Mouse (Mus musculus) brown adipose tissue, adult 24 weeks (tissue): ENCODE results near the gene Prss38. TPM values are rescaled to one million over a fixed set of nuclear protein-coding genes. Genes with fewer than 3 reads are reported as not detected.
"Not testable (repeated sequence)": the region's sequence is repeated elsewhere in the genome, so short reads cannot be mapped to it uniquely, and the experiment has no call there.

ENCODE experiments used
- H3K27ac ChIP-seq: fragments of 200-500 bp; replicated peaks from 2 replicates; pipeline ENCODE4 v1.5.1; 2012; ENCODE audit warnings: low read depth, mild to moderate bottlenecking, low read length
- H3K4me1 ChIP-seq: fragments of 200-500 bp; 2 replicates; pipeline ENCODE4 v1.6.1; 2012; ENCODE audit warnings: low read length, mixed read lengths; ENCODE audit not compliant: control insufficient read depth, insufficient read depth, insufficient read length
- H3K4me3 ChIP-seq: fragments of 200-500 bp; 2 replicates; pipeline ENCODE4 v1.5.1; 2012; ENCODE audit warnings: low read depth, mild to moderate bottlenecking, low read length, moderate library complexity; ENCODE audit not compliant: insufficient read depth
- polyA plus RNA-seq: library from polyadenylated mRNA; stranded (reverse); fragments of >200 nt; gene quantifications from 2 replicates; pipeline ENCODE4 v1.2.4, GENCODE M21; 2012; ENCODE audit not compliant: missing spikeins, insufficient read depth, insufficient read length

Gene Prss38
- polyA plus RNA-seq, 1 experiment = not detected

DNA sequence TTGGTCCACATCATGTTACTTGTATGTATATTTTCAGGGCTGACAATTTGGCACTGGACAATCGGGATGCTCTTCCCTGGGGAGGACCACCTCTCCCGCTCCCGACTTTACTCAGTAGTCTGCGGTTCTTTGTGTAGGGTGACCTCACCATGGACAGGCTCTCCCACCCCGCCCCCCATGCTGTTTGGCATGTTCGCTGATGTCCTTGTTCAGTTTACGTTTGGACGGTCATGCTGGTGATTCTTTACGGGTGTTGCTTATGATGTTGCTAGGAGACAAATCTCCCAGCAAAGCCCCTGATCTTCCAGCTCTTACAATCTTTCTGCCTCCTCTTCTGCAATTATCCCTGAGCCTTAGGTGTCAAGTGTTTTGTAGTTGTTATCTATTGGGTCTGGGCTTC, 15.0 kb upstream of the Prss38 start:
- Histone ChIP-seq H3K4me3 (no peak overlapping the region), H3K27ac (no peak overlapping the region), H3K4me1 (no peaks in the 10 kb centered on the region)

DNA sequence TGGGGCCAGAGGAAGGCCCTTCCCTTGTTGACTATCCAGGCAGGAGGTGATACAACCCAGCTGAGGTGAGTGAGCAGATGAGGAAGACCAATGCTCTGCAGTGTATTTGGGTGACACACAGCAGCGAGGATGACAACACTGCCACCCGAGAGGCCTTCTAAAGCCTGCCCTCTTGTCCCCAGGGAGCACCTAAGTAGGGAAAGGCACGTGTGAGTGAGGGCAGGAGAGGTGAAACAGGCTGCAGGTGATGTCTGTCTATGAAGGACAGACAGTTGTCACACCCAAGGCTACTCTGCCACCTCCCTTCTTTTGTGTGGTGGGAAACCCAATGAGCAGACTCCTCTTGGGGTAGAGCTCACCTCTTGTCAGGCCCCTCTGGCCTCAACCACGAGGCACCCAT, 14.2 kb upstream of the Prss38 start:
- H3K4me3 ChIP-seq = no peak overlapping the region
- H3K27ac ChIP-seq = no peak overlapping the region
- H3K4me1 ChIP-seq = no peaks in the 10 kb centered on the region

DNA sequence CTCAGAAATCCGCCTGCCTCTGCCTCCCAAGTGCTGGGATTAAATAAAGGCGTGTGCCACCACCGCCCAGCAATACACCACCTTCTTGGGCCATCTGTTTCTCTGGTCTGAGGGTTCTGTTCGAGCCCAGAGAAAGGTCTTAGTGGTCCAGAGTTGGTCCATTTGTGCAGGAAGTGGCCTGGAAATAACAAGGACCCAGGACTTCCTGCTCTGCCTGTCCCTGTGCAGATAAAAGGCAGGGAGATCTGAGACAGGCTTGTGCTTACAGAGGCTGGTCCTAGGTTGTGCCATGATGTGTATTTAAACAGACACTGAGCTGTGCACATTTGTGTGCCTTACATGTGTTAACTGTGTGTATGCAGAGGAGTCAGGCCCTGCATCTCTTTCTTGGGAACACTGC, 13.3 kb upstream of the Prss38 start:
- Histone ChIP-seq H3K27ac (no peak overlapping the region), H3K4me1 (no peaks in the 10 kb centered on the region), H3K4me3 (no peak overlapping the region)

DNA sequence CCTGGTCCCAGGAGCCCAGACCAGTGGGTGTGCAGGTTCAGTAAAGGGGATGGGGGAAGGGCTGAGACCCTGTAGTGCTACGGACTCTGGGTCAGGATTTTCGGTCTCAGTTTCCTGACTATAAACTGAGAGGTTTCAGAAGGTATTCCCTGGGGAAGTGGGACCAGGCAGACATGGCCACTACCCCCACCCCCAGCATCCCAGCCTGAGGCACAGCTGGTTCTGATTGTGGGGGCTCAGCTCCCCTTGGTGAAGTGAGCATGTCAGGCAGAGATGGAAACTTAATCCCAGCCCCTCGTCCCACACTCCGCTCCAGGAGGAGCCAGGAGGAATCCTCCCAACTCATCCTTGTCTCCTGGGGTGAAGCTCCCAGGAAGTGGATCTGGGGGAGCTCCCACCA, 12.0 kb upstream of the Prss38 start:
- no peaks in the 10 kb centered on the region for H3K4me1 ChIP-seq
- no peak overlapping the region for H3K4me3 ChIP-seq
- H3K27ac ChIP-seq = no peak overlapping the region

DNA sequence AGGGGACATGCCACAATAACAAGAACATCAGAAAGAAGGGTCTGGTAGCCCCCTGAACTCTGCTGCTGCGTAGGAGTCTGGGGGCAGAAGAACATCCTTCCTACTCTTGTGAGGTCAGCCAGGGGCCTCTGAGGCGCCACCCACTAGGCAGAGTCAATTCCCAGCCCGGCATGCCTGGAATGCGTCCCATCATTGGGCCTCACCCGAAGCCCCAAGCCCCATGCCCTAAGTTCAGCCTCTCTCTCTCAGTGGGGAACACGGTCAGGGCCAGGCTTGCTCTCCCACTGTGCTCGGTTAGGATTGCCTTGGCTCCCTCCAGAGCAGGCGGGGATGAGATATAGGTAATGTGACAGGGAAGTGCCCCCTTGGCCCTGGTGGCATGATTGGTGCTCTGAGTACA, 9.7 kb upstream of the Prss38 start:
- no peaks in the 10 kb centered on the region for H3K4me1 ChIP-seq
- no peak overlapping the region for H3K4me3 ChIP-seq
- no peak overlapping the region for H3K27ac ChIP-seq

DNA sequence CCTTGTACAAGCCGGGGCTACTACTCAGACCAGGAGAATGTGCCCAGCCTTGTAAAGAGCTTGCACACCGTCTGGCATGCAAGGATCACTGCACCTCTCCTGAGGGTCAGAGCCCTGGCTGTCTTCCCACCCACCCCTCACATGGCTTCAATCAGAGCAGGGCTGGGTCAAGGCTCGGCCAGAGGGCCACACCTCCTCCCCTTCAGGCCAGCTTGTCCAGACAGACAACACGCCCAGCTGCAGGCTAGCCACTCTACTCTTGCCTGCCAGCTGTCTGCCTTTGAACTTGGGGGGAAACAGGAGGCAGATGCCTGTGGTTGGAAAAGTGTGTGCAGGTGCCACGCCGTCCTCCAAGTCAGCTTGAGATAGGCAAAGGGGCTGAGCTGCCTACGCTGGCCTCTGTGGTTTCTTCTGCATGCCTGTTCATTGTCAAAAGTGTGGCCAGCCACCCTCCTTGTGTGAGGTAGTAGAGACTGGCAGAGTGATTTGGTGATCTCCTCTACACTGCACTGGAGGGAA, 9.0 kb upstream of the Prss38 start:
- H3K27ac ChIP-seq = no peak overlapping the region
- no peak overlapping the region for H3K4me3 ChIP-seq
- no peaks in the 10 kb centered on the region for H3K4me1 ChIP-seq

DNA sequence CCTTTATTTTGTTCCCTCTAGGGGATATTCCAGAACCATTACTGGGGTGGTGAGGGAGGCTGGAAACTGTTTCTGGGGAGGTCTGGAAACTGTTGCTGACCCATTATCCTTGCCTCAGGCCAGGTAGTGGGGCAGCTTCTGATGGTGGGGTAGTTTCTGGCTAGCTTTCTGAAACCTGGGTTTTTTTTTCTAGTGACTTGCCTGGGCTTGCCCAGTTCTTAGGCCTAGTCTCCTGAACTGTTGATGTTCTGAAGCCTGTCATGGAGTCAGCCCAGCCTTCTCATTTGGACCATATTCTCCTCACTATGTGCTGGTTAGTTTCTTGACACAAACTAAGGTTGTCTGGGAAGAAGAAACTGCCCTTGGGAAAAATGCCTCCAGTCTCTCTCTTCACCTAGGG, 4.1 kb upstream of the Prss38 start:
- H3K4me1 ChIP-seq = no peaks in the 10 kb centered on the region
- H3K27ac ChIP-seq = no peak overlapping the region
- no peak overlapping the region for H3K4me3 ChIP-seq

DNA sequence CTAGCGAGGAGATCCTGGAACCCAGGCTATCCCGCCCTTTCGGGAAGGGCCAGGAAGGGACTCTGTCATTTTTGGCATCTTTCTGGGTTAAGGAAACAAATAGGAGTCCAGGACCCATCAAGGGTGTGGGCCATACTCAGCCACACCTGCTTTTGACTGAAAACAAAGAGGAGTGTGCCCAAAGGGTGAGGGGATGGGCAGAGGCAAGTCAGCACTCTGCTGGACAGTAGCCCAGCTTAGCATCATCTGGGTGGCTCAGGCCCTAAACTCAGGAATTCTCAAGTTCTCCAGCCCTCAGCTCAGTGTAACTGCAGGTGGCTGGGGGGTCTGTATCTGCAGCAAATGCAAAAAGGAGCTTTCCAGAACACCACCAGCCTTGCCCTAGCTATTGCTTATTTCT, 2.5 kb upstream of the Prss38 start:
- no peaks in the 10 kb centered on the region for H3K4me1 ChIP-seq
- H3K27ac ChIP-seq = no peak overlapping the region
- no peak overlapping the region for H3K4me3 ChIP-seq

DNA sequence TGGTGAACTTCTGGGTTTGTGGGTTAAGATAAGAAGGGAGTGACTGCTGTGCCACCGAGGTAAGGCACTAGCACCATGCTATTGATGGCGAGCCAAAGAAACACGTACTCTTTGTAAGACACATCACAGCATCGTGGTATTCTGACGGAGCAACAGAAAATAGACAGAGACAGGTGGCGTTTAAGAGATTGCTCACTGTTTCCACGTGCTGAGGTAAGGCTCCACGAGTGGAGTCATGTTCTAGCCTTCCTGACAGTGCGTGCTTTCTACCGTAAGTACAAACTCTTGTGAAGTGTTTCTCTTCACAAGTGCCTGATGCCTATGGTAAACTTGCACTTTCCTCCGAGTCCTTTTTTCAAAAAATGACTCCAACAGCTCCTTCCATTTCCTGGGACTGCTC, 5.6 kb downstream of the Prss38 start:
- Histone ChIP-seq H3K4me3 (no peak overlapping the region), H3K4me1 (no peaks in the 10 kb centered on the region), H3K27ac (no peak overlapping the region)

DNA sequence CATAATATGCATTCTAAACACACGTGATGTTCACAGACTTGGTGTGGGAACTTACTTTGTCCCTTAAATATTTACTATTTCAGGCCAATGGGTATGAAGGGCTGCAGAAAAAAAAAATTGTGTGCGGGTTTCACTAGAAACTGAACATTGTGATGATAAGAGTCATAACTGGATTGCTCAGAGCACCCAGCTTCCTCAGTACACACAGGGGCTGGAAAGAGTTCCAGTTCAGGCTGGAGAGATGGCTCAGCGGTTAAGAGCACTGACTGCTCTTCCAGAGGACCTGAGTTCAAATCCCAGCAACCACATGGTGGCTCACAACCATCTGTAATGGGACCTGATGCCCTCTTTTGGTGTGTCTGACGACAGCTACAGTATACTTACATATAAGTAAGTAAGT, 7.5 kb downstream of the Prss38 start:
- not testable (repeated sequence) for H3K4me1 ChIP-seq, H3K27ac ChIP-seq, H3K4me3 ChIP-seq

DNA sequence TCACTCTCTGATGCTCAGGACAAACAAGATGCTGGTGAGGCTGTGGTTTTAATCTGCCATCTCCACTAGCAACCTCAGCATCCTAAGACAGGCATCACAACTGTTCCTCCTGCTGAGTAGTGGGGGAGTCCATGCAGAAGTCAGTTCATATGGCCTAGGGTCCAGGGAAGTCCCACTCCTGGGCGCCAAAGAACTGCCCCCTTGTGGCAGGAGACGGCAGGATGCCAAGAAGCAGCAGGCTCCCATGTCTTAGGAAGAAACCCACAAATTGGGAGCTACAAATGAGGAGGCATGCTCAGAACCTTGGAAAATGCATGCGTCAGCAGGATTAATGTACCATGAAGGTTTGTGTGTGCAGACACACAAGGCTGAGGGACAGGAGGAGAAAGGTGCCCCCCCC, 8.8 kb downstream of the Prss38 start:
- Histone ChIP-seq H3K4me3 (no peak overlapping the region), H3K4me1 (no peaks in the 10 kb centered on the region), H3K27ac (no peak overlapping the region)

DNA sequence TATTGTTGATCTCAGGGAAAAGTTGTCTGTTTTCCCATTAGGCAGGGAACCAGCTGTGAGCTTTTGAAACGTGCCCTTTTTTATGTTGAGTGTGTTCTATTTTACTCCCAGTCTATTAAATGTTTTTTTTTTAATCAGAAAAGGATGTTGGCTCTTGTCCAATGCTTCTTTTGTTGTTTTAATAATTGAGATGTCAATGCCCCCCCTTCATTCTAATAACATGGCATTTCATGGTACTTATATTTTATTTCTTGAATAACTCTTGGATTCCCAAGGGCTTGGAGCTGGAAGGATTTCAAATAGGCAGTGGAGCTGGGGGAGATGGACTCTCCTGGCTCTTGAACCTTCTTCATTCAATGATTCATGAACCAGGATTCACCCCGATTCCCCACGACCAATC, 9.4 kb downstream of the Prss38 start:
- Histone ChIP-seq H3K27ac (no peak overlapping the region), H3K4me3 (no peak overlapping the region), H3K4me1 (no peaks in the 10 kb centered on the region)

DNA sequence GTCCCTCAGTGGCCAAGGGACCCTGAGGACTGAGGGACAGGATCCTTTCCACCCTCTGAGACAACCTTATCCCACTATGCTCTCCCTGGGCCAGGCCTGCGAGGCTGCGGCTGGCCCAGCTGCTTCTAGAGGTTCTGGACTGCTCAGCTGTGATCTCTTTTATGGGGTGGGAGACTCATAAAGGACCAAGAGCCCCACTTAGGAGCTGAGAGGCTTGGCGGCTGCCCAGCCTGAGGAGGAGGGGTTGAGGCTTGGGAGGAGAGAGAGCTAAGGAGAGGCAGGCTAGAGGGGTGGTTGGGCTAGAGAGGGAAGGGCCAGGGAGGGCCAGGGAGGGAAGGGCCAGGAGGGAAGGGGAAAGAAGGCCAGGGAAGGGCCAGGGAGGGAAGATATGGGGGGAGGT, 11.0 kb downstream of the Prss38 start:
- Histone ChIP-seq H3K27ac (no peak overlapping the region), H3K4me3 (no peak overlapping the region), H3K4me1 (no peaks in the 10 kb centered on the region)

DNA sequence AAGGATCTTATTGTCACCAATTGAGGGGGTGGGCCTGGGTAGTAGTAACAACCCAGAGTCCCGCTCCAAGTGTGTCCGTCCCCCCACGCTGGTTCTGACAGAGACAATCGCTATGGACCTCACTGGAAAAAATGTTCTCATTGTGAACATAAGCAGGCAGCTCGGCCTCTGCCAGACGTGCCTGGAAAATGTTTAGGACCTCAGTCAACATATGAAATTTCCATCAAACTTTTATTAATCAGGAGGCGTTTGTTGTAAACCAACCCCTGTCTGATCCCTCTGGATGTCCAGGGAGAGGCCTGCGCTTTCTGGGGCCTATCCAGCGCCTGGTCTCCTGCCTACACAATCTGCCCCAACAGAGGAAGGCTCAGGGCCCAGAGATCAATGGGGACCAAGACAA, 11.4 kb downstream of the Prss38 start:
- Histone ChIP-seq H3K4me1 (no peaks in the 10 kb centered on the region), H3K27ac (no peak overlapping the region), H3K4me3 (no peak overlapping the region)

DNA sequence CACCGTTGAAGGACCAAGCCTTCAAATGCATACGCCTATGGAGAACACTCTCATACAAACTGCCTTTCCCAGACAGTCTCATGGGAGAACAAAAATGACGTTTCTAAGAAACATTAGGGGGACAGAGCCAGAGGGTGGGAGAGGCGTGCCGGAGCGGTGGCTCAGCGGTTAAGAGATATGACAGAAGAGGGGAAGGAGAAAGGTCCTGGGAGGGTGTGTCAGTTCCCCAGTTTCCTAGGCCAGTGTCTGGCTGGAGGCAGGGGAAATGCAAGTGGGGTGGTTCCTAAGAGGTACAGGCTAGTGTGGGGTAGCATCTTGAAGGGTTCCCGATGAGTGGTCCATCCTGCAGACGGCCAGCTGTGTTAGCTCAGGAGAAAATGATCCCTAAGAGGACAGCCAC, 14.2 kb downstream of the Prss38 start:
- no peaks in the 10 kb centered on the region for H3K4me1 ChIP-seq
- H3K27ac ChIP-seq = no peak overlapping the region
- H3K4me3 ChIP-seq = no peak overlapping the region

DNA sequence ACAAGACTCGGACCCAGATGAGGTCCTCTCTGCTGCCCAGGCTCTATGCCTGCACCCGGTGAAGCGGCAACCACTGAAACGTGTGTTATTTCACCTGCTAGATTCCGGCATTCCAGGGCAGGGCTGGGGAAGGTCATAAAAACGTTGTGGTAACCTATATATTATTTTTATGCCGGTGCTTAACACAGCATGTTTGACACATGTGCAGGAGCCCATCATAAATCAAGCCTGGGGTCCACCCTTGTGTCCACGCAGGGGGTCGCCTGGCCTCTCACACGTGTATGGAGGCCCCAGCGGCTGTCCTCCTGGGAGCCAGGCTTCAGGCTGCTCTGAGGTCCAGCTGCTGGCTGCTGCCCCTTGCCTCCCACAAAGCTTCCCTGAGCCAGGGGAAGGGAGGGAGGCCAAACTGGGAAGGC, 18.6 kb downstream of the Prss38 start:
- no peak overlapping the region for H3K4me3 ChIP-seq
- H3K27ac ChIP-seq = no peak overlapping the region
- H3K4me1 ChIP-seq = no peaks in the 10 kb centered on the region

DNA sequence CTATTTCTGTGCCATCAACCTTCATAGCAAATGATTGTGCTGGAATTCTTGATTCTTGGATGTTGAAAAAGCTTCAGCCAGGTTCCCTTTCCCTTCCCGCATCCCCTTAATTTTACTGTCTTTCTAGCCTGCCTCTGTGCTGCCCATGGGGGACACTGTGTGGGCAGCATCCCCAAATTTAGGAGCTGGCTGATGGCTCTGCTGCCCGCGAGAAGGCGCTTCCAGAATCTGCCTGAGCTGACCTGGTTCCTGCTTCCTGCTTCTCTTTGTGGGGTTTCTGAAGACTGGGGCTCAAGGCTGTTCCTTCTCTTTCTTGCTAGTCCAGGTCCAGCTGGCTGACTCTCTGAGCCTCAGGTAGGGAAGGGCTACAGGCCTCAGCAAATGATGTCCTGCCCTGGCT, 20.7 kb downstream of the Prss38 start:
- Histone ChIP-seq H3K4me1 (no peaks in the 10 kb centered on the region), H3K4me3 (no peak overlapping the region), H3K27ac (no peak overlapping the region)
